Mouse (Mus musculus): ENCODE measurements around the gene Hcn4. TPM values are rescaled to one million over a fixed set of nuclear protein-coding genes. Genes with fewer than 3 reads are reported as not detected.
A peak's percentile ranks its signal among the peaks of the same experiment; 100 is the strongest.

The Hcn4 gene
- polyA plus RNA-seq, 1 experiment from 2014 or later: 0.24 TPM

- no peak overlapping the region for H3K9ac ChIP-seq (ENCODE audit: low read depth, low read length)
- H3K36me3 ChIP-seq (ENCODE audit: insufficient read depth, low read length): no peaks in the 10 kb centered on the region
- DNase-seq (ENCODE audit: low spot score): no peak
- no peak for ATAC-seq (replicated peaks; ENCODE audit: low FRiP score, low read depth)
- H3K9me3 ChIP-seq (replicated peaks; ENCODE audit: low read length): no peaks in the 10 kb centered on the region
- H3K4me2 ChIP-seq (ENCODE audit: low read length): no peak overlapping the region
- WGBS: 79% methylated on average over 5 of the region's 5 CpGs
- peaks cover 3% of the 10 kb centered on the region; the same call in 1 of the 2 replicates for H3K4me1 ChIP-seq (replicated peaks; ENCODE audit: insufficient read depth, low read length)
- no peak overlapping the region for H3K27ac ChIP-seq
- H3K27me3 ChIP-seq (ENCODE audit: insufficient read depth, low read length): no peaks in the 10 kb centered on the region
- no peak for TF ChIP-seq CTCF (IDR thresholded peaks at IDR 0.05; ENCODE audit: low read depth)
- H3K4me3 ChIP-seq (replicated peaks; ENCODE audit: low read depth, low read length): no peak overlapping the region
Measured at GRCm38 (mm10) chr9:58838504-58838903, 15.3 kb downstream of the Hcn4 start.

DNA sequence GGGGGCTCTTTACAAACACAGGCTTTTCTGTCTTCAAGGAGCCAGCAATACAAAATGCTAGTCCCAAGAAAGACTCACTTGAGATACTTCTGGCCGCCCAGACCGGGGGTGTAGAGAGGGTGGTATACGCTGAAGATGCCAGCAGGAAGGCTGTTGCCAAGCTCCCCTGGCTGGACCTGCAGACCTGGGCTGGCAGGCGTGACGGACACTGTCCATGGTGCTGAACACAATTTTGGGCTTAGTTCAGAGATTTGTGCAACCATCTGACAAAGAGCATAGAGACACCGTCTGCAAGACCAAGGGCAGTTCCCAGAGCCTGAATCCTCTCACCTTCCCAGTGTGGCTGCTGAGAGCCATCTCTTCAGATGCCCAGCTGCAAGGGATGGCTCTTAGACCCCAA, 18.4 kb downstream of the Hcn4 start:
- no peaks in the 10 kb centered on the region for H3K27me3 ChIP-seq (ENCODE audit: insufficient read depth, low read length)
- no peak overlapping the region for H3K9ac ChIP-seq (ENCODE audit: low read depth, low read length)
- no peaks in the 10 kb centered on the region for H3K4me1 ChIP-seq (replicated peaks; ENCODE audit: insufficient read depth, low read length)
- WGBS: 19% methylated on average over 6 of the region's 6 CpGs
- H3K9me3 ChIP-seq (replicated peaks; ENCODE audit: low read length): no peaks in the 10 kb centered on the region
- H3K36me3 ChIP-seq (ENCODE audit: insufficient read depth, low read length): no peaks in the 10 kb centered on the region
- ATAC-seq (replicated peaks; ENCODE audit: low FRiP score, low read depth) (no peak), DNase-seq (ENCODE audit: low spot score) (peak; percentile 73)
- no peak overlapping the region for H3K27ac ChIP-seq
- TF ChIP-seq CTCF (IDR thresholded peaks at IDR 0.05; ENCODE audit: low read depth): no peak
- H3K4me2 ChIP-seq (ENCODE audit: low read length): no peak overlapping the region
- H3K4me3 ChIP-seq (replicated peaks; ENCODE audit: low read depth, low read length): no peak overlapping the region

DNA sequence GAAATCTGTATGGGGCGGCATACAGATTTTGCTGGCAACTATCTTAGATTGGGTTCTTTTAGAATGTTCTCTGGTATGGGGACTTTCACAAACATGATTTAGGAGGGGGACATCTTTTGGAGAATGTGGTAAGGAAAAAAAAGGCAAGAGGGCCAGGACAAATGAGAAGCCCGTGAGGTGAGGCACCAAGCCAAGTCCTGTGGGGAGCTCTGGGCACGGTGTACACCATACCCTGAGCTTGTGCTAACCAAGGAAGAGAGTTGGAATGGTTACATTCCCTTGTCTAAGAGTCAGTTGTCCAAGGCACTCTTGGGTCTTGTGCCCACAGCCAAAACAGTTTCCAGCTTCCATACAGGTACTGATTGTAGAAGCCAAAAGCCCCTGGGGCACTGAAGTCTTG, 21.4 kb downstream of the Hcn4 start:
- WGBS: 91% methylated on average over 3 of the region's 3 CpGs
- Histone ChIP-seq H3K27ac (no peak overlapping the region), H3K4me3 (replicated peaks; ENCODE audit: low read depth, low read length) (no peak overlapping the region), H3K9me3 (replicated peaks; ENCODE audit: low read length) (no peaks in the 10 kb centered on the region), H3K9ac (ENCODE audit: low read depth, low read length) (no peak overlapping the region), H3K4me2 (ENCODE audit: low read length) (no peak overlapping the region), H3K36me3 (ENCODE audit: insufficient read depth, low read length) (no peaks in the 10 kb centered on the region), H3K4me1 (replicated peaks; ENCODE audit: insufficient read depth, low read length) (no peaks in the 10 kb centered on the region), H3K27me3 (ENCODE audit: insufficient read depth, low read length) (no peaks in the 10 kb centered on the region)
- ATAC-seq (replicated peaks; ENCODE audit: low FRiP score, low read depth) (no peak), DNase-seq (ENCODE audit: low spot score) (no peak)
- no peak for TF ChIP-seq CTCF (IDR thresholded peaks at IDR 0.05; ENCODE audit: low read depth)

- Histone ChIP-seq H3K9ac (ENCODE audit: low read depth, low read length) (no peak overlapping the region), H3K4me2 (ENCODE audit: low read length) (no peak overlapping the region), H3K27me3 (ENCODE audit: insufficient read depth, low read length) (no peaks in the 10 kb centered on the region), H3K9me3 (replicated peaks; ENCODE audit: low read length) (no peaks in the 10 kb centered on the region), H3K4me1 (replicated peaks; ENCODE audit: insufficient read depth, low read length) (no peaks in the 10 kb centered on the region), H3K27ac (no peak overlapping the region), H3K4me3 (replicated peaks; ENCODE audit: low read depth, low read length) (no peak overlapping the region), H3K36me3 (ENCODE audit: insufficient read depth, low read length) (no peaks in the 10 kb centered on the region)
- ATAC-seq (replicated peaks; ENCODE audit: low FRiP score, low read depth) (no peak), DNase-seq (ENCODE audit: low spot score) (no peak)
- 31% methylated on average over 3 of the region's 3 CpGs for WGBS
- TF ChIP-seq CTCF (IDR thresholded peaks at IDR 0.05; ENCODE audit: low read depth): no peak
Measured at GRCm38 (mm10) chr9:58847008-58847407, 23.8 kb downstream of the Hcn4 start.

DNA sequence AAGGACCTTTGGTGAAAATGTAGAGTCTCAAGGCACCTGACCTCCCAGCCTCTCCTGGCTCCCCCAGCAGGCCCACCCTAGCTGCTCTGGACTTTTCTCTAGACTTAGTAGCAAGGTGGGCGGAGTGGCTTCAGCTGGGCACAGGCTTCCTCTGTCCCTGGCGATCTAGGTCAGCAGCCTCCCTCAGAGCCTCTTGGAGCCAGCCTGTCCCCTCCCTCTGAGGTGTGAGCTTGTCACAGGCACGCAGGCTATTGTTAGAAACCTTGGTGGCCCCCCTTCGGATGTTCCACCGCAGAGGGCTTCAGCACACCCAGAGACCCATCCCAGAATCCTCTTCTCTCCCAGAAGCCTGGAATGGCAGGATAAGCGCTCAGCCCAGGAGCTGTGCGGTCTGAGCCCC, 24.5 kb downstream of the Hcn4 start:
- H3K4me2 ChIP-seq (ENCODE audit: low read length): no peak overlapping the region
- no peaks in the 10 kb centered on the region for H3K9me3 ChIP-seq (replicated peaks; ENCODE audit: low read length)
- H3K36me3 ChIP-seq (ENCODE audit: insufficient read depth, low read length): no peaks in the 10 kb centered on the region
- no peaks in the 10 kb centered on the region for H3K4me1 ChIP-seq (replicated peaks; ENCODE audit: insufficient read depth, low read length)
- 77% methylated on average over 7 of the region's 7 CpGs for WGBS
- H3K9ac ChIP-seq (ENCODE audit: low read depth, low read length): no peak overlapping the region
- DNase-seq (ENCODE audit: low spot score) (no peak), ATAC-seq (replicated peaks; ENCODE audit: low FRiP score, low read depth) (no peak)
- H3K27me3 ChIP-seq (ENCODE audit: insufficient read depth, low read length): no peaks in the 10 kb centered on the region
- H3K4me3 ChIP-seq (replicated peaks; ENCODE audit: low read depth, low read length): no peak overlapping the region
- no peak for TF ChIP-seq CTCF (IDR thresholded peaks at IDR 0.05; ENCODE audit: low read depth)
- no peak overlapping the region for H3K27ac ChIP-seq

GRCm38 (mm10) chr9:58849576-58850315, 26.5 kb downstream of the Hcn4 start:
- TF ChIP-seq CTCF (IDR thresholded peaks at IDR 0.05; ENCODE audit: low read depth): no peak
- no peak for ATAC-seq (replicated peaks; ENCODE audit: low FRiP score, low read depth)
- WGBS: 64% methylated on average over 13 of the region's 13 CpGs
- no peaks in the 10 kb centered on the region for H3K36me3 ChIP-seq (ENCODE audit: insufficient read depth, low read length)
- H3K4me3 ChIP-seq (replicated peaks; ENCODE audit: low read depth, low read length): no peak overlapping the region
- no peak overlapping the region for H3K4me2 ChIP-seq (ENCODE audit: low read length)
- no peak for DNase-seq (ENCODE audit: low spot score)
- no peaks in the 10 kb centered on the region for H3K27me3 ChIP-seq (ENCODE audit: insufficient read depth, low read length)
- no peak overlapping the region for H3K9ac ChIP-seq (ENCODE audit: low read depth, low read length)
- no peaks in the 10 kb centered on the region for H3K4me1 ChIP-seq (replicated peaks; ENCODE audit: insufficient read depth, low read length)
- H3K9me3 ChIP-seq (replicated peaks; ENCODE audit: low read length): no peaks in the 10 kb centered on the region
- H3K27ac ChIP-seq: no peak overlapping the region

DNA sequence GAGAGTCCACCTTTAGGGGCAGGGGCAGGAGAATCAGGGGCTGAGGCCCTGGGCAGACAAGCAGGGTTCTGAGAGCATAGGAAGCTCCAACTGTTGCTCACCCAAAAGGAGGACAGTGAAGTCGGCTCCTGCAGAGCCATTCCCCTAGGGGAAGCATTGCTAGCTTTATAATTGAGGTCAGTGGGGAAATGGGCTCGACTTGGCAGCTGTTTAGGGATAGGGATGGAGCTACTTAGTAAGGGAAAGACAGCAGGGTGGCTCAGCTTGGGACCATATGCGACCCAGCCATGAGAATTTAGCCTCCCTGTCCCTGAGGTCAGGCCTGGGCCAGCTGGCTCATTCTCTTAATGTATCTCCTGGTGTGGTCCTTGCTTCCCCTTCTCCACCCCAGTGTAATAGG, 31.7 kb downstream of the Hcn4 start:
- H3K4me1 ChIP-seq (replicated peaks; ENCODE audit: insufficient read depth, low read length): 0 out of 2 replicates have a peak, but pooled peaks cover 7% of the 10 kb centered on the region
- 48% methylated on average over 3 of the region's 3 CpGs for WGBS
- H3K36me3 ChIP-seq (ENCODE audit: insufficient read depth, low read length): no peaks in the 10 kb centered on the region

More for the DNA sequence above, 31.7 kb downstream of the Hcn4 start:
- no peak for TF ChIP-seq CTCF (IDR thresholded peaks at IDR 0.05; ENCODE audit: low read depth)
- H3K9me3 ChIP-seq (replicated peaks; ENCODE audit: low read length): no peaks in the 10 kb centered on the region
- DNase-seq (ENCODE audit: low spot score): no peak
- no peak overlapping the region for H3K9ac ChIP-seq (ENCODE audit: low read depth, low read length)
- no peaks in the 10 kb centered on the region for H3K27me3 ChIP-seq (ENCODE audit: insufficient read depth, low read length)
- no peak overlapping the region for H3K4me3 ChIP-seq (replicated peaks; ENCODE audit: low read depth, low read length)
- H3K4me2 ChIP-seq (ENCODE audit: low read length): no peak overlapping the region
- no peak for ATAC-seq (replicated peaks; ENCODE audit: low FRiP score, low read depth)
- H3K27ac ChIP-seq: no peak overlapping the region
